Mouse (Mus musculus) ES-E14 (cell line): Measurements from ENCODE around the gene Capn1.

Experiments used
- CHD2 ChIP-seq: IDR thresholded peaks from 2 replicates; pipeline ENCODE4 v1.6.1; 2014; ENCODE audit warnings: mild to moderate bottlenecking, low read depth, low read length, inconsistent platforms
- HCFC1 ChIP-seq: IDR thresholded peaks from 2 replicates; pipeline ENCODE4 v1.6.1; 2012; ENCODE audit warnings: low read length, inconsistent platforms, borderline replicate concordance; ENCODE audit not compliant: insufficient read depth
- MAFK ChIP-seq: IDR thresholded peaks from 2 replicates; pipeline ENCODE4 v1.6.1; 2014; ENCODE audit warnings: mild to moderate bottlenecking, low read depth, low read length, inconsistent platforms; ENCODE audit not compliant: insufficient read depth
- ZNF384 ChIP-seq: IDR thresholded peaks from 2 replicates; pipeline ENCODE4 v1.6.1; 2012; ENCODE audit warnings: low read depth, low read length, inconsistent platforms

DNA sequence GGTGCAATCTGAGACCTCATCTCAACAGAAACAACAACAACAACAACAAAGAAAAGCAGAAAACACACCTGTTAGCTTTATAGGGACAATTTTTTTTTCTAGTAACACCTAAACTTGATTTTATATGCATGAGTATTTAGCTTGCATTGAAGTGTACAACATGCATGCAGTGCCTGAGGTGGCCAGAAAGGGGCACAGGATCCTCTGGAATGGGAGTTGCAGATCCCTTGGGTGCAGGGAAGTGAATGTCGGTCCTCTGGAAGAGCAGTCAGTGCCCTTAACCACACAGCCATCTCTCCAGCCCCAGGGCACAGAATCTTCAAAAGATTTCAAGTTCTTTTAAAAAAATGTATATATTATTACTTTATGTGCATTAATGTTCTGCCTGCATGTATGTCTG lies 53.0 kb downstream of the Capn1 start:
- TF ChIP-seq CHD2 = no peak
- TF ChIP-seq ZNF384 = no peak
- TF ChIP-seq MAFK = no peak
- no peak for TF ChIP-seq HCFC1
